Mouse (Mus musculus) ovary, postnatal 10 days (tissue): ENCODE results near the gene Rpia.

Experiments
- DNase-seq: peaks from one replicate; pipeline ENCODE4 v3.0.0; 2022; ENCODE audit warnings: low spot score

Rpia gene

GRCm38 (mm10) chr6:70804632-70805031 lies 12.6 kb upstream of the Rpia start:
- DNase-seq = no peak

GRCm38 (mm10) chr6:70797581-70798251 lies 5.7 kb upstream of the Rpia start:
- DNase-seq = no peak

- DNase-seq = no peak
Observed at GRCm38 (mm10) chr6:70796940-70797339, 4.9 kb upstream of the Rpia start.

- DNase-seq = no peak
Observed at GRCm38 (mm10) chr6:70792644-70793043, 612 bp upstream of the Rpia start.

- no peak for DNase-seq
Observed at GRCm38 (mm10) chr6:70790852-70791761, 925 bp downstream of the Rpia start.

GRCm38 (mm10) chr6:70790034-70790650 lies 1.9 kb downstream of the Rpia start:
- no peak for DNase-seq

- no peak for DNase-seq
Observed at GRCm38 (mm10) chr6:70789134-70789533, 2.9 kb downstream of the Rpia start.

- DNase-seq = no peak
Observed at GRCm38 (mm10) chr6:70787524-70787923, 4.5 kb downstream of the Rpia start.

GRCm38 (mm10) chr6:70785852-70786251 lies 6.2 kb downstream of the Rpia start:
- DNase-seq = no peak

GRCm38 (mm10) chr6:70784811-70785210 lies 7.2 kb downstream of the Rpia start:
- DNase-seq = no peak

- no peak for DNase-seq
Observed at GRCm38 (mm10) chr6:70781336-70781735, 10.7 kb downstream of the Rpia start.

- no peak for DNase-seq
Observed at GRCm38 (mm10) chr6:70774372-70774771, 17.7 kb downstream of the Rpia start.

- no peak for DNase-seq
Observed at GRCm38 (mm10) chr6:70773769-70774168, 18.3 kb downstream of the Rpia start.

- peak; percentile 37 for DNase-seq
Observed at GRCm38 (mm10) chr6:70768769-70769168, 23.3 kb downstream of the Rpia start.

- DNase-seq = no peak
Observed at GRCm38 (mm10) chr6:70765076-70765475, 27.0 kb downstream of the Rpia start.

- DNase-seq = no peak
Observed at GRCm38 (mm10) chr6:70764551-70764950, 27.5 kb downstream of the Rpia start.

GRCm38 (mm10) chr6:70763881-70764280 lies 28.2 kb downstream of the Rpia start:
- no peak for DNase-seq

- no peak for DNase-seq
Observed at GRCm38 (mm10) chr6:70762659-70763058, 29.4 kb downstream of the Rpia start.

- DNase-seq = no peak
Observed at GRCm38 (mm10) chr6:70760951-70761350, 31.1 kb downstream of the Rpia start.

GRCm38 (mm10) chr6:70754833-70755232 lies 37.2 kb downstream of the Rpia start:
- DNase-seq = no peak

GRCm38 (mm10) chr6:70752351-70752750 lies 39.7 kb downstream of the Rpia start:
- no peak for DNase-seq

- DNase-seq = no peak
Observed at GRCm38 (mm10) chr6:70751898-70752273, 40.1 kb downstream of the Rpia start.
